Mouse (Mus musculus) heart, adult 2 months (tissue): ENCODE data around the gene Tmem209.

Experiments used
- CTCF ChIP-seq: fragments of 200-600 bp; IDR thresholded peaks from 2 replicates; pipeline ENCODE4 v1.8.1; 2022; ENCODE audit warnings: antibody characterized with exemption, mild to moderate bottlenecking, moderate library complexity
- EP300 ChIP-seq: fragments of 200-500 bp; IDR thresholded peaks from 2 replicates; pipeline ENCODE4 v1.6.1; 2011; ENCODE audit warnings: low read depth, low read length, control low read depth; ENCODE audit not compliant: insufficient read depth
- POLR2A ChIP-seq: fragments of 200-500 bp; IDR thresholded peaks from 2 replicates; pipeline ENCODE4 v1.6.1; 2011; ENCODE audit warnings: mild to moderate bottlenecking, low read depth, low read length, control low read depth; ENCODE audit not compliant: insufficient read depth

- TF ChIP-seq POLR2A (no peak), CTCF (no peak), EP300 (no peak)
These were observed 16.1 kb upstream of the Tmem209 start for GRCm38 (mm10) chr6:30525456-30526332.
